Mouse (Mus musculus) hindbrain, embryonic 15.5 days (tissue): Measurements from ENCODE around the gene Mcu. TPM values are rescaled to one million over a fixed set of nuclear protein-coding genes. Genes with fewer than 3 reads are reported as not detected.

Source experiments
- ATAC-seq: fragments of 200-750 bp; cut with Nextera tagmentation; 2 replicates; pipeline ENCODE4 v1.8.0; 2017; ENCODE audit warnings: low read depth, moderate number of reproducible peaks, moderate TSS enrichment; ENCODE audit not compliant: low FRiP score
- H3K27ac ChIP-seq: fragments of 300-500 bp; sonication (generic); replicated peaks from 2 replicates; pipeline ENCODE4 v1.5.1; 2015; ENCODE audit warnings: mild to moderate bottlenecking, inconsistent platforms
- H3K27me3 ChIP-seq: fragments of 300-500 bp; sonication (generic); 2 replicates; pipeline ENCODE4 v1.6.1; 2015; ENCODE audit warnings: control low read depth, inconsistent platforms
- H3K36me3 ChIP-seq: fragments of 300-500 bp; sonication (generic); 2 replicates; pipeline ENCODE4 v1.6.1; 2015; ENCODE audit warnings: control low read depth, inconsistent platforms
- H3K4me1 ChIP-seq: fragments of 300-500 bp; sonication (generic); replicated peaks from 2 replicates; pipeline ENCODE4 v1.6.1; 2015; ENCODE audit warnings: control low read depth, inconsistent platforms
- H3K4me2 ChIP-seq: fragments of 300-500 bp; sonication (generic); 2 replicates; pipeline ENCODE4 v1.6.1; 2015; ENCODE audit warnings: moderate library complexity, mild to moderate bottlenecking, inconsistent platforms
- H3K4me3 ChIP-seq: fragments of 300-500 bp; sonication (generic); 2 replicates; pipeline ENCODE4 v1.5.1; 2015; ENCODE audit warnings: mild to moderate bottlenecking, inconsistent platforms
- H3K9ac ChIP-seq: fragments of 300-500 bp; sonication (generic); 2 replicates; pipeline ENCODE4 v1.6.1; 2015; ENCODE audit warnings: inconsistent platforms
- H3K9me3 ChIP-seq: fragments of 300-500 bp; sonication (generic); 2 replicates; pipeline ENCODE4 v1.6.1; 2016; ENCODE audit warnings: control low read depth, inconsistent platforms
- WGBS: fragments of 180-500 bp; shearing (Covaris S2); methylation state at CpG from one replicate; pipeline ENCODE4 v1.1.7; 2015; 5-methylcytosine and 5-hydroxymethylcytosine counted together
- polyA plus RNA-seq: library from polyadenylated mRNA; unstranded; fragments of >200 nt; fragmentation: Nextera tagmentation; extraction: Ambion mirVana; gene quantifications from 2 replicates; pipeline ENCODE4 v1.2.1, GENCODE M21; 2015

The Mcu gene
- polyA plus RNA-seq, 1 experiment from 2014 or later: 34.6 TPM

GRCm38 (mm10) chr10:59439508-59439931 is 177.0 kb downstream of the Mcu start:
- no peak overlapping the region for H3K4me2 ChIP-seq
- WGBS: 61% methylated on average over 5 of the region's 5 CpGs
- no peak overlapping the region for H3K9ac ChIP-seq
- no peaks in the 10 kb centered on the region for H3K27me3 ChIP-seq
- H3K36me3 ChIP-seq: no peaks in the 10 kb centered on the region
- ATAC-seq: no peak
- H3K4me3 ChIP-seq: no peak overlapping the region
- no peaks in the 10 kb centered on the region for H3K9me3 ChIP-seq
- H3K4me1 ChIP-seq: no peaks in the 10 kb centered on the region; the same call in 1 of the 2 replicates
- H3K27ac ChIP-seq: no peak overlapping the region

- Histone ChIP-seq H3K9me3 (no peaks in the 10 kb centered on the region), H3K4me3 (no peak overlapping the region), H3K27me3 (no peaks in the 10 kb centered on the region), H3K4me2 (no peak overlapping the region), H3K4me1 (no peaks in the 10 kb centered on the region; the same call in 1 of the 2 replicates), H3K27ac (no peak overlapping the region), H3K36me3 (no peaks in the 10 kb centered on the region), H3K9ac (no peak overlapping the region)
- 97% methylated on average over 12 of the region's 12 CpGs for WGBS
- no peak for ATAC-seq
Observed at GRCm38 (mm10) chr10:59438651-59439050, 177.8 kb downstream of the Mcu start.

DNA sequence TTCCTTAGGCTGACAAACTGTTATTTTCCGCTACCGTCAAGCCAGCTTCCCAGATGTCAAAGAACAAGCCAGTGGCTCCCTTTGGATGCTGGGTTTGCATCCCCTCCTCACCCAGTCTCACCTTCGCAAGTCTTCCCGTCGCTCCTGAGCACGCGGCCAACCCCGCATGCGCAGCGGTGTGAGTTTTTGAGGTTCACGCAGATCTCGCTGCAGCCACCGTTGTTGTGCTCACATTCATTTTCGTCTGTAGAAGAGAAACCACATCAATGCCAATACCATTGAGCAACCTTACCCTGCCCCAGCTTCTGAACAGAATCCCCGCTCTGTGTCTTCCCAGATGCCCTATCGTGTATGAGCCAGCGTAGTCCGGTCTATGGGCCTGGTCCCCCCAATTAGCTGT is 180.7 kb downstream of the Mcu start:
- Histone ChIP-seq H3K36me3 (no peaks in the 10 kb centered on the region), H3K4me2 (no peak overlapping the region), H3K27me3 (no peaks in the 10 kb centered on the region), H3K27ac (no peak overlapping the region), H3K4me3 (no peak overlapping the region), H3K4me1 (no peaks in the 10 kb centered on the region), H3K9ac (no peak overlapping the region), H3K9me3 (no peaks in the 10 kb centered on the region)
- WGBS: 95% methylated on average over 18 of the region's 18 CpGs
- ATAC-seq: no peak

- Histone ChIP-seq H3K27ac (no peak overlapping the region), H3K4me1 (no peaks in the 10 kb centered on the region), H3K9me3 (no peaks in the 10 kb centered on the region), H3K4me2 (no peak overlapping the region), H3K9ac (no peak overlapping the region), H3K36me3 (no peaks in the 10 kb centered on the region), H3K4me3 (no peak overlapping the region), H3K27me3 (no peaks in the 10 kb centered on the region)
- ATAC-seq: no peak
- 73% methylated on average over 6 of the region's 6 CpGs for WGBS
Observed at GRCm38 (mm10) chr10:59430701-59431218, 185.7 kb downstream of the Mcu start.

GRCm38 (mm10) chr10:59429448-59430135 is 186.9 kb downstream of the Mcu start:
- H3K27me3 ChIP-seq: no peaks in the 10 kb centered on the region
- H3K27ac ChIP-seq: no peak overlapping the region
- no peaks in the 10 kb centered on the region for H3K4me1 ChIP-seq
- no peak overlapping the region for H3K4me2 ChIP-seq
- WGBS: 74% methylated on average over 16 of the region's 16 CpGs
- no peaks in the 10 kb centered on the region for H3K9me3 ChIP-seq
- H3K36me3 ChIP-seq: no peaks in the 10 kb centered on the region
- ATAC-seq: no peak
- H3K4me3 ChIP-seq: no peak overlapping the region
- H3K9ac ChIP-seq: no peak overlapping the region

DNA sequence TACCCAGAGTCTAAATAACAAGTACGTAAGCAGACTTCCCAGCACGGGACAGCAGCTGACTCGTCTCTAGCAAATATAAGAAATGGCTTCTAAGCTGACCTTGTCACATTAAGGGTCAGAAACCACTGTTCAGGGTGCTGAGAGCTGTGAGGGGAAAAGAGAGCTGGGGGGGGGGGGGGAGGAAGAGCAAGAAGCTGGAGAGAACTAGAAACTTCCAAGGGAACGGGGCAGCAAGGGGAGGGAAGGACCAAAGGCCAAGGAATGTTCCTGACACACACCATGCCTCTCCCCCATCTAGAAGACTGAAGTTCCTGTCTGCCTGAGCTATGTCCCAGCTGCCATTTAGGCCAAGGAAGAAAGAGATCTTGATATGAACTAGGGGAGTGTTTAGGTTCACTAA is 190.1 kb downstream of the Mcu start:
- Histone ChIP-seq H3K36me3 (no peaks in the 10 kb centered on the region), H3K9me3 (no peaks in the 10 kb centered on the region), H3K27ac (no peak overlapping the region), H3K9ac (no peak overlapping the region), H3K4me2 (no peak overlapping the region), H3K27me3 (no peaks in the 10 kb centered on the region), H3K4me1 (no peaks in the 10 kb centered on the region), H3K4me3 (no peak overlapping the region)
- WGBS: 82% methylated on average over 4 of the region's 4 CpGs
- ATAC-seq: no peak

DNA sequence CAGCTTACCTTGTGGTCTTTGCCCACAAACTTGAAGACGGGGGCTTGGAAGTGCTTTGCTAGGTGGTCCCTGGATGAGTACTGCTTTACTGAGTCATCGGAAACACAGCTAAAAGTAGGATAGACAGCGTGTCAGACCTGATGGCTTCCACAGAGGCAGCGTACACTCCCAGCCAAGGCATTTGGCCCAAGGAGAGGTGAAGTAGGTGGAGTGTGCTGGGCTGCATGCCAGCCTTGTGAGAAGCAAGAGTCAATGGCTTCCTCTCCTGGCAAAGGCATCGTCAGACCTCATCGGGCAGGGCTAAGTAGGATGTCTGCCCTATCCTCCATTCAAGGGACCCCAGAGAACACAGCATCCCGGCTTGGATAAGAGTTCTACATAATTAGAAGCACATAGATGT is 191.1 kb downstream of the Mcu start:
- H3K27ac ChIP-seq: no peak overlapping the region
- no peak overlapping the region for H3K9ac ChIP-seq

GRCm38 (mm10) chr10:59424453-59424852 is 192.0 kb downstream of the Mcu start:
- ATAC-seq: no peak
- no peak overlapping the region for H3K27ac ChIP-seq
- no peak overlapping the region for H3K9ac ChIP-seq
- H3K4me3 ChIP-seq: no peak overlapping the region
- no peaks in the 10 kb centered on the region for H3K9me3 ChIP-seq
- no peak overlapping the region for H3K4me2 ChIP-seq
- no peaks in the 10 kb centered on the region for H3K4me1 ChIP-seq
- no peaks in the 10 kb centered on the region for H3K27me3 ChIP-seq
- no peaks in the 10 kb centered on the region for H3K36me3 ChIP-seq
- WGBS: 82% methylated on average over 3 of the region's 3 CpGs

More for the DNA sequence above, 191.1 kb downstream of the Mcu start:
- Histone ChIP-seq H3K4me3 (no peak overlapping the region), H3K9me3 (no peaks in the 10 kb centered on the region), H3K27me3 (no peaks in the 10 kb centered on the region), H3K4me1 (no peaks in the 10 kb centered on the region), H3K36me3 (no peaks in the 10 kb centered on the region), H3K4me2 (no peak overlapping the region)
- ATAC-seq: no peak
- WGBS: 74% methylated on average over 7 of the region's 7 CpGs

DNA sequence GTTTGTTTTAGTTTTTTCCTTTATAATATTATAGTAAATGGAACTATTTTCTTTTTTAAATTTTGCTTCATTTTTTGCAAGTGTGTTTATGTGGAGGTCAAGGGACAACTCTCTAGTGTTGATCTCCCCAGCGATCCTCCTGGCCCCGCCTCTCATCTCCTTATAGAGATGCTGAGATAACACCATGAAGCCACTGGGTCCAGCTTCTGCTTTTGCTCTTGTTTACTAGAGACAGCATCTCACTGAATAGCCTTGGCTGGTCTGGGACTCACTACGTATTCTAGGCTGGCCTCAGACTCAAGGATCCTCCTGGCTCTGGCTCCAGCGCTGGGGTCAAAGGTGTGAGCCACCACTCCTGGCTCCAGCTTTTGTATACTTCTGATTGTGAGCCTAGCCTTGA is 197.0 kb downstream of the Mcu start:
- Histone ChIP-seq H3K9ac (no peak overlapping the region), H3K36me3 (no peaks in the 10 kb centered on the region), H3K27me3 (no peaks in the 10 kb centered on the region), H3K4me2 (no peak overlapping the region), H3K9me3 (no peaks in the 10 kb centered on the region), H3K27ac (no peak overlapping the region), H3K4me3 (no peak overlapping the region), H3K4me1 (no peaks in the 10 kb centered on the region)
- ATAC-seq: no peak
- WGBS: 95% methylated on average over 4 of the region's 4 CpGs

- ATAC-seq: no peak
- H3K4me1 ChIP-seq: no peaks in the 10 kb centered on the region
- no peak overlapping the region for H3K4me2 ChIP-seq
- H3K27ac ChIP-seq: no peak overlapping the region
- 88% methylated on average over 3 of the region's 3 CpGs for WGBS
- H3K27me3 ChIP-seq: no peaks in the 10 kb centered on the region
- no peak overlapping the region for H3K4me3 ChIP-seq
- H3K9ac ChIP-seq: no peak overlapping the region
- H3K36me3 ChIP-seq: no peaks in the 10 kb centered on the region
- no peaks in the 10 kb centered on the region for H3K9me3 ChIP-seq
Observed at GRCm38 (mm10) chr10:59416623-59417022, 199.9 kb downstream of the Mcu start.

GRCm38 (mm10) chr10:59413711-59414110 is 202.8 kb downstream of the Mcu start:
- Histone ChIP-seq H3K4me3 (no peak overlapping the region), H3K4me2 (no peak overlapping the region), H3K27ac (no peak overlapping the region), H3K27me3 (no peaks in the 10 kb centered on the region), H3K4me1 (no peaks in the 10 kb centered on the region), H3K9me3 (no peaks in the 10 kb centered on the region), H3K36me3 (no peaks in the 10 kb centered on the region), H3K9ac (no peak overlapping the region)
- WGBS: 94% methylated on average over 4 of the region's 4 CpGs
- ATAC-seq: no peak

GRCm38 (mm10) chr10:59410264-59410663 is 206.2 kb downstream of the Mcu start:
- Histone ChIP-seq H3K36me3 (no peaks in the 10 kb centered on the region), H3K27ac (no peak overlapping the region), H3K9me3 (no peaks in the 10 kb centered on the region), H3K27me3 (no peaks in the 10 kb centered on the region), H3K4me3 (no peak overlapping the region), H3K9ac (no peak overlapping the region), H3K4me2 (no peak overlapping the region), H3K4me1 (no peaks in the 10 kb centered on the region)
- 82% methylated on average over 12 of the region's 12 CpGs for WGBS
- ATAC-seq: no peak

DNA sequence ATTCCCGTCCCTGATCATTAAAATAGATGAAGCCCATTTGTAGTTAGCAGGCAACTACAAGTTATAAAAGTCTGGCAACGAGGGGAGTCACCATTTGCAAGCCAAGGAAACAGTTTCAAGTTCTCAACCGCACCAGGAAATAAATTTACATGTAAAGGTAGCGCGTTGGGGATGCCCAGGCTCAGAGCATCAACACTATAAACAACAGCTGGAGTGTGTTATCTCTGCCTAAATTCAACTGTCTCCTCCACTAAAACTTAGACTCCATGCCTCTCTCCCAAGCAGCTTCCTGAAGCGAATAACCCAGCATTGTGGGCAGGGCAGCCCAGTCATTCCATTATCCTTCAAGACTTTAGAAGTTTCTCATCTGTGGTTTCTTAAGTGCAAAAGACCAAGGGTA is 208.0 kb downstream of the Mcu start:
- Histone ChIP-seq H3K9me3 (no peaks in the 10 kb centered on the region), H3K4me1 (no peaks in the 10 kb centered on the region), H3K4me2 (no peak overlapping the region), H3K9ac (no peak overlapping the region), H3K27me3 (no peaks in the 10 kb centered on the region), H3K27ac (no peak overlapping the region), H3K4me3 (no peak overlapping the region), H3K36me3 (no peaks in the 10 kb centered on the region)
- ATAC-seq: no peak
- 72% methylated on average over 6 of the region's 6 CpGs for WGBS
